Mouse (Mus musculus): Measurements from ENCODE around the gene Bsn.

GRCm38 (mm10) chr9:108073141-108073930 lies 116.8 kb downstream of the Bsn start:
- TF ChIP-seq CTCF (IDR thresholded peaks at IDR 0.05; ENCODE audit: low read depth, low read length): no peak
- TF ChIP-seq POLR2A (IDR thresholded peaks at IDR 0.05; ENCODE audit: extremely low read depth, insufficient read depth, low read length): no peak
